Mouse (Mus musculus) R1 (cell line): ENCODE data around the gene Erbin.
A peak's percentile ranks its signal among the peaks of the same experiment; 100 is the strongest.

ENCODE experiments used
- DNase-seq: peaks from one replicate; pipeline ENCODE4 v3.0.0-alpha.2; 2018; ENCODE audit warnings: low read depth, low spot score

Gene Erbin

DNA sequence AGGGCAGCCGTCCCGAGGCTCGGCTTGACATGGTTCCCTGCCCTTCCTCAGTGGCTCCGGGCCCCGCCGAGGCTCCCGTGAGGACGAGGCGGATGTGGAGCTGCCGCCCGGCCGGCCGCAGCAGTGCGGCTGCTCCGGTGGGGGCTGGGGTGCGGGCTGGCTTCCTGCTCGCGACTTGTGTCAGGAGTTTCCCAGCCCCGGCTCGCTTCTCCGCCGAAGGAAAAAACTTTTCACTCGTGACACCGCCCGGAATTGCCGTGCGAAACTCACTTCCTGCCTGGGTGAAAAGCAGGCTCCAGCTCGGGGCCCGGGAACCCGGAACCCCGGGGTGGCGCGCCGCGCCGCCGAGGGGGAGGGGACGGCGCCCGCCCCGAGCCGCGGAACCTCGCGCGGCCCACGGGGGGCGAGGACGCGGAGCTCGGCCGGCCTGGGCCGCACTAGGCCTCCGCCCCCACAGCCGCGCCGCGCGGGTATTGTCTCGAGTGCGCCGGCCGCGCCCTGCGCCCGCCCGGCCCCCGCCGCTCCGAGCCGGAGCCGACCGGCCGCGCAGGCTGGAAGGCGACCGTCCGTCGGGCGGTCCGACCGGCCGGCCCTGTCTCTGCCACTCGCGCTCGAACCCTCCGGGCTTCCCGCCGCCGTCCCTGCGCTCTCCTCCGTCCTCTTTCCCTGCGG is at the start of gene Erbin:
TSS of gene Erbin (minus strand) at position 254 of the 672 bp plus-strand sequence.
- DNase-seq = no peak

DNA sequence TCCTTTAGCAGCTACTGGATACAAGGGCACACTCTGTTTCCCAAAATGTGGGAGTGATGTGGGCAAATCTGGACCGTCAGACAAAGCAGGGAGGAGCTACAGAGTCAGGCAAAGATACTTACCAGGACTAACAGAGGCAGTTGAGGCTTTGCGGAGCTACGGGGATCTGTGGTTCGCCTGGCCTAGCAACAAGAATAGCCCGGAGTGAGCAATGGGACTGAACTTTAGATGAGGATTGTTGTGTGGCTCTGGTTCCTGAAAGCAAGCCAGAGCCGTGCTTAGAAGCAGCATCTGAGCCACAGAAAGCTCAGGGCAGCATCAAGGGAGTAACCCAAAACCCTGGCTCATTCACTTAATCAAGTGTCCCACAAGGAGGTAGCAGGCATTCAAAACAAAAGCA is 49.6 kb upstream of the Erbin start:
- no peak for DNase-seq

DNA sequence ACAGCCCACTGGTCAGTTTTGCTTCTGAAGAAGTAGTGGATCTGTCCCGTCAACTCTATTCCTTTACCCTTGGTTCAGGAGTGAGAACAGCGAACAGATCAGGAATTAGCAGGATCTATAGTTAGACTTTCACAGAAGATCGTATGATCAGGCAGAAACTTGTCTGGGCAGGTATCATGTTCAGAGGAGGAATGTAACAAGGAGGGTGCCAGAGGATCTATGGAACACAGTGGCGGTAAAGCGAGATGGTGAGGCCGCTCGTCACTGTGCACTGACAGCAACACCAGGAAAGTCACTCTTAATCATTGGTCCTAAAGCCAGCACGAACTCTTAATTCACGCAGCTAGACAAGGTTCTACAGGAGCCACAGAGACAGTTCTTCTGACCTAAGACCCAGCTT is 47.7 kb upstream of the Erbin start:
- DNase-seq = no peak

DNA sequence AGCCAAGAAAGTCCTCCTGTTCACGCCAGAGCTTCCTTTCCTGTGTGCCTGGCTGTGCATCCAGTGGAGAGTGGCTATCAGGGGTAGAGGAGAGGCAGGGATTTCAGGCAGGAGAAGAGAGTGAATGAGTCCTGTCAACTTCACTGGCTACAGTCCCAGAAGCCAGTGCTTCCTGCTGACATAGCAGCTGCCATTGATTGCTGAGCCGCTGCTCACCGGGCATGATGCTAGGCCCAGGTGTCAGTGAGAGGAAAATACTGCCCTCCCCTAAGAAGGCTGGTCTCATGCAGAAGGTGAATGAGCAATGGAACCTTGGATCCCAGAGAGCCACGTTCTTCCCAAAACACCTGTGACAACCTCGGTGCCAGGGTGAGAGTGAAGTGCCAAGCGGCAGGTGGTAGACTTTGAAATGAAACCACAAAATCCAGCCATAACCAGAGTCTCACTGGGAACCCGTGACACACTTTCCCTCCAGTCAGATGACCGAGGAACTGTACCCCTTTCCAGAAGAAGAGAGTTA is 46.4 kb upstream of the Erbin start:
- DNase-seq = no peak

DNA sequence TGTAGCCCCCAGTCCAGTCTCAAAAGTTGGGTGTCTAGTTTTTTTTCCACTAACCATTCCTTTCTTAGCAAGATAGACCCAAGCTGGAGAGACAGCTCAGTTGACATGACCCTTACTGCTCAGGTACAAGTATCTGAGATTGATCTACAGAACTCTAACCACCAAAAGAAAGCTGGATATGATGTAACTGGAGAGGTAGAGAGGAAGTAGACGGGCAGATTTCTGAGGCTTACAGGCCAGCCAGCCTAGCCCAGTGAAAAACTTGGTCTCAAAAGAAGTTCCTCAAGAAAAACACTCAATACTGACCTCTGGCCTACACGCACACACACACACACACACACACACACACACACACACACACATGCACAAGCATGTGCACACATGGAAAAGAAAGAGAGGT is 44.9 kb upstream of the Erbin start:
- DNase-seq = no peak

DNA sequence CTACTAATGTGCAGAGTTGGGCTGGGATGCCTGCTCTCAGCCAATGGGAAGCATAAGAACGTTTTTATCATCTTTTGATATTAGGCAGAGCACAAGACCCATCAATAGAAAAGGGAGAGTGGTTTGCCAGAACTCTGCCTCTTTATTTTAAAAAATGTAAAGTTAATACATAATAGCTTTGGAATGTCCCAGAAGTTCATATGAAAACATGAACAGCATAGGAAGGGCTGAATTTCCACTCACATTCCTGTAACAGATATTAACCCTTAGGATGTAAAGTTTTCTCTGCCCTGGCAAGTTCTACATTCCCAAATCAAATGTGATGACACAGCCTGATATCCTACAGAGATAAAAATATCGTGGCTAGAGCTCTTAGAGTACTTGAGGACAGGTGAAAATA is 42.8 kb upstream of the Erbin start:
- DNase-seq = no peak

DNA sequence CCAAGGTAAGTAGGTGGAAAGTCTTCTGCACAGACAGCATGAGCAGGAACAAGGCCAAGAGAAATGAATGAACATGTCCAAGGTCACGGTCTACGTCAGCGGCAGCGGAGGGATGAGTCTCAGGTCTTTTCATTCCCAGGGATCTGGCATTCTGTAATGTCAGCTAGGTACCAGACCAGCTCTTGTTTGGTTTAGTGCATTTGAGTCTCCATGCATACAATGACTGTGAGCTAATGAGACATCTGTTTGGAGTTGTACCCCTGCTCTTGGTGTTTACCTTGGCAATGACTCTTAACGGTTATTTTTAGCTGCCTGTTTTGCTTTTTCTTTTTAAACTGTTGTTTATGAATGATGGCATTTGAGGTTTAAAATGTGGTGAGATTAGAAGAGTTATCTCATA is 39.5 kb upstream of the Erbin start:
- DNase-seq = no peak

DNA sequence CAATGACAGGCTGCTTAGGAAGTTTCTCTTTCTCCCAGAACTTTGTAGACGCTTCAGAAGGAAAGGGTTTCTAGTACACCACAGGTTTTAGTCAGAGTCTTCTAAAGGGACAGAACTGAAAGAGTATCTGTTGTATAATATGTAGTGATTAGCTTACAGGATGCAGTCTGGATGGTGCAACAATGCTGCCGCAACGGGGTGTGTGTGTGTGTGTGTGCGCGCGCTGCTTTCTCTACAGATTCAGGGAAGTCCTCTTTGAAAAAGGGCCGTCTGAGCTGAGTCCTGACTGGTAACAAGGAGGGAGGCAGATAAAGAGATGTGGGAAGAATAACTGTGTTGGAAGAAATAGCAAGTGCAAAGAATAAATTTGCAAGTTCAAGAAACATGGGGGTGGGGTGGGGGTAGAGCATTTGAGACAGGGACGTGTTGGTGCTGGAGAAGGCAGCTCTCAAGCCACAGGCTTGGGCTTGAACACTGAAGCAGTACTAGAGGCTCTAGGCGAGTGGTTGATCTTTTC is 38.4 kb upstream of the Erbin start:
- DNase-seq = no peak

DNA sequence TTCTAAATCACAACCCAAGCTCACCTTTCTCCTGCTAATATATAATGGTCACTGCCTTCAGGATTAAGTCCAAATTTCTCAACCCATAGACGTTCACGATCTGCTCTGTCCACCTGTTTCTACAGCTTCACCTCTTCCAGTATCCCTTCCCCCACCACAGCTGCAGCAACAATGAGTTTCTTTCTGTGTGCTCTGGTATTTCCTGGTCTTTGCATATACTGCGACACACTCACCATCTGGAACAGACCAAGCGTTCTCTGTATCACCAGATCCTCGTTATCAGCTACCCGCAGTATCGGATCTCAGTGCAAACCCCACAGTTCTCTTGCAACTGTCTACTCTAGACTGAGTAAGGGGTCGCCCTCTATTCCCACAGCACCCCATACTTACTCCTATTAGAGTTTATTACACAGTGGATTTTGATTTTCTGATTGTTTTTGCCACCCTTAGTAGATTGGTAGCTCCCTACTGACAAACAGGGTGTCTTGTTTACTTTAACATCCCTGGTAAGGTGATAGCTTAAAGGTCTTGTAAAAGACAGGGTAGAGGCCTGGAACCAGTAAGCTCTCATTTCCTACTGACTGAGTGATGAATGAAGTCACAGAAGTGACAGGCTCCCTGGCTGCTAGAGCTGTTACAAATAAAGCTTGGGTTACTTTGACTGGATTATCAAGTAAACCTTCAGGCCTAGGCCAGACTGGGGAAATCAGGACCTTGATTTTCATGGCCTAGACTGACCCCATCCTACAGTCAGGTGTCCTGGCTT is 37.0 kb upstream of the Erbin start:
- no peak for DNase-seq

DNA sequence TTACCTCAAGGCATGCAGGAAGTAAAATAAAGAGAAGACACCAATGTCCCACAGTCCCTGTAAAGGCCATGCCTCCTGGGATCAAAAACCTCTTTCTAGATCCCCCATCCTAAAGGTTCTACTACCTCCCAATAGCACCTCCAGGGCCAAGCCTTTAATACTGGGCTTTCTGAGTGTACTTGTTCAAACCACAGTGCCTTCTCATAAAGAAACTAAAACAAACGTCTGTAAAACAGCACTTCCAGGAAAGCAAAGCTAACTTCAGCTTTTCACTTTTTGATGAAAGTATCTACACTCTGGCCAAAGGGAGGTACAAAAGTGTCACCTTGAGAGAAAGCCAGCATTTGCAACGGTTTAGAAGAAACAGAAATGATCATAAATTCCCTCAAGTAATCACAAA is 35.3 kb upstream of the Erbin start:
- DNase-seq = no peak

DNA sequence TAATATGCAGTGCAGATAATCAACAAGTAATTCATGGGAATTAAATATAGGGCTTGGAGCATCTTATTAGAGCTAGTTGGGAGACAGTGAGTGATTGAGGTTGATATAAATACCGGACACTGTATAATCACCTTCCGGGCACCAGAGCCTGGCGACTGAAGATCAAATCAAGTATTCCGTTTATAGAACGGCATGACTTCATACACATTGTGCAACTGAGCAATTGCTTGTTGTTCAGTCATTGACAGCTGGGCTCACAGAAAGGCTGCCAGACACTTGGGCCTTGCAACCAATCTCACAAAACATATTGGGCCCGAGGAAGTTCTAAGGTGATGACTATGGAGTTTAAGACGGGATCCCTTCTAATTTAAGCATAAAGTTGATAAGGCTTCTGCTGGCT is 31.1 kb upstream of the Erbin start:
- DNase-seq = no peak

DNA sequence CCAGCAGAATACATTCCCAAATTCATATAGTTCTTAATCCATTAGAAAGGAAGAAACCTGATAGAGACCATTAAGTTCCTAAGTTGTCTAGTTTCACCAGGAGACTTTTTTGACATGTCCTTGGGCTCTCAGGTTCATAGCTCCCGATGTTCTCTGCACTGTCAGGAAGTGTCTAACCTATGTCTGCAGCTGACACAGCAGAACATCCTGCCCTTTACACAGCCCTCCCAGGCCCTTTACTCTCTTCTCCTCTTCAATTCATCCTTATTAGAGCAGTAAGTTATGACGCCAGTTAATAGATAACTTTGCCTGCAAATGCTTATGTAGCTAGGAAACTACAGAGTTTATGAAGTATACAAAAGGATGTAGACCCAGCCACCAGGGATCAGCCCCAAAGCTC is 20.5 kb upstream of the Erbin start:
- DNase-seq = no peak

DNA sequence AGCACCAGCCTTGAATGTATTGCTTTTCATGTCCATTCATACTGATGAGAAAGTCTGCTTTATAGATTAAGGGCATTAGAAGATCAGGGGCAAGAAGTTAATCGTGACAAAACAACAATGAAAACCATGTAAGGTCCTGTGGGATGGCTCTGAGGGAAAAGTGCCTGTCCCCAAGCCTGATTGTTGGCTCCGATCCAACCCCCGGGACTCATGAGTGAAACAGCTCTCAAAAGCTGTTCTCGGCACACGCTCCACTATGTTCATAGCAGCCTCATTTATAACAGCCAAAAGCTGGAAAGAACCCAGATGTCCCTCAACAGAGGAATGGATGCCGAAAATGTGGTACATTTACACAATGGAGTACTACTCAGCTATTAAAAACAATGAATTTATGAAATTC is 4.3 kb upstream of the Erbin start:
- no peak for DNase-seq

DNA sequence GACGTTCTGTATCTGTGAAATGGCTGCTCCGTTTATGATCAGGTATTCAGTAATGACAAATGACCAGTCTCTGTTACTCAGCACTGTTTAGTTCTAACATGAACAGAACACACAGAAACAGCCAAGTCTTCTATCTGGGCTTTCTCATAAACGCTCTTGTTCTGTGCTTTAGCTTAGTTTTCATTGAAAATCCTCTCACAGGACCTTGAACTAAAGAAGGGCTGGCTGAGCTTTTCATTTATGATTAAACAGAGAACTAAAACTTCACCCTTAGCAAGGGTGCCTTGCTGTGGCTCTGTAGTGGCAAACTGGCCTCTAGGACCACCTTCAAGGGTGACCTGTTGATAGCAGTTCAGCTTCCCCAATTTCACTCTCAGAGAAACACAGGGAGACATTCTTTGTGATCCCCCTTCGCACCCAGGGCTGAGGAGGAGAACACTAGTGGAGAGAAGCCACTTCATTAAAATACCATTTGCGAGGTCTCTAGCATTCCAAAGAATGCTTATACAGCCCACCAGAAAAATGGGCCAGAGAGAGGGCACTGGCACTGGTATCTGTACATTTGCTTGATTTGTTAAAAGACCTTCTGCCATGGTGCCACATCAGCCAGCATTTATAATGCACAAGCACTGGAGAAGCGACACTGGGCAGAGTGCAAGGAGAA is 3.2 kb upstream of the Erbin start:
- no peak for DNase-seq

DNA sequence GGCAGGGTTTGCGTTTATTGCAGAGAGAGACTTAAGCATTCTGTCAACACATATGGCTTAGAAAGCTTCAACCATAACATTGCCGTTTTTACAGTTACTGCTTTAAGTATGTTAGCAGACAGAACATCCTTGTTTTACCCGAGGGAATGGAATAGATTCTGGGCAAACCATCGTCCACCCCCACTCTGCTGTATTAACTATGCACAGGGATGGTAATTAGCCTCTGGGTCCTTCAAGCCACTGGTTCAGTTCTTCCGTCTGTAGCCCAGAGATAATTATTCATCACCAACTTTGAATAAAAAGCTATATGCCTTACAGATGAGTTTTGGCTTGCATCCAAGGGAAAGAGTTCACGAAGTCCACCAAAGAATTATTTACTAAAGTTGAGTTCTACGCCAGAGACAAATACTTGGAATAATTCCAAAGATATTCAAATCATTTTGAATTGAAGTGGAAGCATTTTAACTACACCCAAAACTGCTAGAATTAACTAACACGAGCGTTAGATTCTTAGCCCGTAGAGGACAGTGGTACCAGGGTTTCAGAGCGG is 1.6 kb upstream of the Erbin start:
- no peak for DNase-seq

DNA sequence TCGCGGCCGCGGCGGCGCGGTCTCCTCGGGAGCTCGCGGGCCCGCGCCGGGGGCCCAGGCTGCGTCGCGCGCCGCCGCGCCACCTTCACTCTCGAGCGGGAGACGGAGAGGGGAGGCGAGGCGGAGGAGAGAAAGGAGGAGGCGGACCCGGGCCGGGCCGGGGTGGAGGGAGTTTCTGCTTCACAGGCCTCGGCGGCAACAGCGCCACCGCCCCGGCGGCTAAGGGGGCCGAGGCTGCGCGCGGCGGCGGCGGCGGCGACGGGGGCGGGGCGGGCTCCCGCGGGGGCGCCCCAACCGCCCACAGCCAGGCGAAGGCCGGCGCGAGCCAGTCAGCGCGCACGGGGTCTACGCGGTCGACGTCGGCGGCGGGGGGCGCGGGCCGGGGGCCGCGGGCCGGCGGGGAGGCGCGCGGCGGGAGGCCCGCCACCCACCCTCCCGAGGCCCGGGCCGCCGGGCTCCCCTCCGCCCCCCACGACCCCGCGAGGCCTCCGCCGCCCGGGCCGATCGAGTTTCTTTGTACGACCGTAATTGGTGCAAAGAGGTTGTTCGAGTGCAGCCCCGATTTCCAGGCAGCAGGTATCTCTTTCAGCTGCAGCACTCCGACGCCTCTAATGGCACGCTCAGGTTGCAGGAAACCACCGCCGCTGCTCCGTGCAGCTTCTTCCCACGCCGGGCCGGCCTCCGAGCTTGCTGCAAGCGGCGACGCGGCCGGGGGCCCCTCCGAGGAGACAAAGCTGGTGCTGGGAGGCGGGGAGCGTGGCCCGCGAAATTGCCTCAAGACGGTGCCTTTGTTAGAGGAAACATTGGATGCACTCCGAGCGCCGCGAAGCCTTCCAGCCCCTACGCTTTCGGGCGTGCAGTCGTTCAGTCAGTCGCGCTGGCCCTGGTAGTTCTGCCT is 868 bp upstream of the Erbin start:
- DNase-seq = peak; percentile 79

DNA sequence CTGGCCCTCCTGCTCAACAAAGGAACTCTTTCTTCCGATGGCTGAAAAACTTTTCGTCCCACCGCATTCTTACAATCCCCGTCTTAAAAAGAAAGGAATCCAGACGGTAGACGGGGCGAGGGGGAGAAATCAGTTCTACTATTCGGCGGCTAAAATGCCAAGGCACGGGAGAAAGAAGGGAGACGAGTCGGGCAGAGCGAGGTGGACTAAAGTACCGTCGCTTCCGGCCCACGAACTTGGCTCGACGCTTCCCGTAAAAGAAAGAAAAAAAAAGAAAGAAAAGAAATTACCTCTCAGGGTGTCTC is 406 bp downstream of the Erbin start:
- peak; percentile 67 for DNase-seq

DNA sequence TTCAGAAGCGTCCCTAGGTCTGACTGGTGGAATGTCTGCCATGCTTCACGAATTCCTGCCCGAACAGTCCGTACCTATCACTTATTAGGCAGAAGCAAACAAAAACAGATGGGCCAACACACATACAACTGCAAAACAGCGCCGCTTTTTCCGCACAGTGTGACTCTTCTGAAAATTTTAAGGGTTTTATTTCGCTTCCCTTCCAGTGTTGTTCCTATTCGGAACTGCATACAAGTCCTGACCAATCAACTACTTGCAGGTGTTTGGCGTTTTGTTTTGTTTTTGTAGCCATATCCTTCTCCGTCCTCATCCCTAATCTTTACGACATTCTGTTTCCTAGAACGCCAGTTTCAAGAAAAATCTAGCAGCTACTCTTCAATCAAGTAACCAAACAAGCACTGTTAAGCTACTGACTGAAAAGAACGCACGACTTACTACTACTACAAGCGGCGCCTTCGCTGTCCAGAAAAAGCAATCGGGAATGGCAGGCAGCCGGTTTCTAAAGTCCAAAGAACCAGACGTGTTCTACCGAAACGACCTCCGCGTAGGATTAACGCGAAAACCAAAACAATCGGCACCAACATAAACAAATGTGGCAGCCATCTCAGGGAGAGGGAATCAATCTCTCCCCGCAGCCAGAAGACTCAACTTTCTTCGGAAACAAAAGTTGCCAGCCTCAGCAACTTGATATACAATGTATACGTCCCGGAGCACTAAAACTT is 919 bp downstream of the Erbin start:
- DNase-seq = peak; percentile 57

DNA sequence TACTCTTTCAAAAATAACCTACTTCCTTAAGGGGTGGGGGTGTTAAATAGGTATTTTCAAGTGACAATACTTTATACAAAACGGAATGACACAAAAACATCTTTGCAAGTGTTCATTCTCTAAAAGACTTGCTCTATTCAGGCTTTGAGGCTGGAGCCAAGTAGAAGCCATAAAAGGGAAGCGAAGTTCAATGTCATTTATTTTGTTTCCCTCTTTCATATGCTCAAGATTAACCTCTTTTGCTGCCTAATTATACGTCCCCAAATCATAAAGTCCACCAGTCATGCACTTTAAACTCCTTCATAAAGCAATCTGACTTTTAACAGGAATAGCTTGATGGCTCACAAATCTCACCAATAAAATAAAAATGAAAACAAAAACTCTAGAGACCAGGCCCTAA is 1.9 kb downstream of the Erbin start:
- no peak for DNase-seq

DNA sequence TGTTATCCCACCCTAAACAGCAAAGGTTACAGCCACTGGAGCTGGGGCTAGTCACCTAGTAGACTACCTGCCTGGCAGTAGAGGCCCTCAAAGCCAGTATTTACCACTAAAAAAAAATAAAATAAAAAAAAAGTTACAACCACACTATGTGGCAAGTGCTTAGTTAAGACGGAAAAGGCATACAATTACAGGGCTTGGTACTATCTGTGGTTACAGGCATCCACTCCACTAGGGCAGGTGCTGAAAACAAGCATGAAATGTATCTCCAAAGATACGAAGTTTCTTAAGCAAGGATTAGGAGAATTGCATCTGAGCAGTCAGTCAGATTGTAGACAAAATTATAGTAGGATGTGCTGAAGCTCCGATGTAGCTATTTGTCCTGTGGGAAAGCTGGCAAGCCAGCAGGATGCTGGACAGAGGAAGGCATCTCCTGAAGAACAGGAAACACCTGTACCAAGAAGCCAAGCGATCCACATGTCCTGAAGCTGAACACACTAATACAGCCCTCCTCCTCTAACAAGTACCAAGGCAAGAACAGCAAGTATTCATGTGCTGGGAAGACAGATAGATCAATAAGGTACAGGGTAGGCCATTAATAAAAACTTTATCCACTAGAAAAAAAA is 6.1 kb downstream of the Erbin start:
- no peak for DNase-seq
